Comparison of ENCODE assay signal across 10 mouse cellular contexts in the genomic region with DNA sequence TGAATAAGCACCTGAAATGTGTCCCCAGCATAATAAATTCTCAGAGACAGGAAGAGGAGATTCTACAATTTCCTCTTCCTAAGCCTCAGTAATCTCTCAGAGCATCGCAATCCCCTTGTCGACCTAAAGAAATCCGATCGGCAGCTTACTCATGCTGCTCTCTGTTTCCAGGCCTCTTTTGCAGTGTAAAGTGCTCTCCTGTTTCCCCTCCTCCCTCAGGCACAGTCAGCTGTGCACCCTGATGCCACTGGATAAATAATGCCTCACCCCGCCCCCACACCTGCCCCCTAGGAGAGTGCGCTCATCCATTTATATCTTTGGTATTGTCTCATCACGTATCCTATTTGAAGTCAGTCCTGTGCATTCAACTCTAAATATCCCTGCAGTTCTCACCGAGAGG. TPM values are rescaled to one million over a fixed set of nuclear protein-coding genes. Genes with fewer than 3 reads are reported as not detected.
DNase-seq lines count a peak whose midpoint lies in the region; ATAC-seq and TF ChIP-seq lines count a peak whose summit lies in the region.
"Had no signal": no experiment of that assay in that cellular context is flagged by ENCODE, and none has a peak within 500 bp of the region (broad histone marks: within the 10 kb centered on the region; RNA-seq: fewer than 3 reads in every experiment).

No protein-coding gene starts in this region.

- in situ Hi-C loops in Patski (cut with MboI; ENCODE audit: low pct_unique_long_range_greater_than_20kb) = loop anchor here (25.0 kb wide), 1 partner anchor 561 kb away; the partner anchor contains the start of genes Kif18a and Mettl15

- peaks cover 9% of the 10 kb centered on the region for H3K4me1 ChIP-seq in hindbrain, embryonic 12.5 days
- peaks cover 6% of the 10 kb centered on the region; the same call in 1 of the 2 replicates for H3K4me1 ChIP-seq in midbrain, embryonic 16.5 days (ENCODE audit: control insufficient read depth, insufficient read depth, low read length)

- TF ChIP-seq CTCF in Patski (IDR thresholded peaks at IDR 0.05) = no peak

- no peak overlapping the region for H3K9ac ChIP-seq in hindbrain, embryonic 12.5 days
- peak overlapping the region; percentile 43; the same call in 1 of the 2 replicates for H3K9ac ChIP-seq in midbrain, embryonic 16.5 days (ENCODE audit: low read depth, low read length)

- no peak overlapping the region for H3K4me3 ChIP-seq in hindbrain, embryonic 12.5 days
- no peak overlapping the region for H3K4me3 ChIP-seq in midbrain, embryonic 16.5 days (ENCODE audit: low read depth, low read length)

- POLR2A ChIA-PET in Patski (lab: Charles Lee) = interaction anchor here (0.7 kb wide), 1 partner anchor 97 kb away, joined by 5 read pairs; no protein-coding TSS in a partner anchor

- no peaks in the 10 kb centered on the region for H3K9me3 ChIP-seq in hindbrain, embryonic 12.5 days (replicated peaks)
- H3K9me3 ChIP-seq in midbrain, embryonic 16.5 days (replicated peaks; ENCODE audit: control insufficient read depth, low read length, poor library complexity, severe bottlenecking) = no peaks in the 10 kb centered on the region

- H3K27me3 ChIP-seq in Patski = no peaks in the 10 kb centered on the region
- H3K27me3 ChIP-seq in hindbrain, embryonic 12.5 days = no peaks in the 10 kb centered on the region
- no peaks in the 10 kb centered on the region for H3K27me3 ChIP-seq in midbrain, embryonic 16.5 days (ENCODE audit: control insufficient read depth, insufficient read depth, low read depth, low read length)

- H3K4me2 ChIP-seq in hindbrain, embryonic 12.5 days (replicated peaks) = peak overlapping the region; percentile 26
- 0 out of 2 replicates have a peak overlapping the region, but pooled peaks have one; percentile 13 for H3K4me2 ChIP-seq in midbrain, embryonic 16.5 days (ENCODE audit: low read length)

- H3K36me3 ChIP-seq in hindbrain, embryonic 12.5 days = no peaks in the 10 kb centered on the region
- H3K36me3 ChIP-seq in midbrain, embryonic 16.5 days (ENCODE audit: control insufficient read depth, insufficient read depth, low read length) = no peaks in the 10 kb centered on the region

- no peak for DNase-seq in Patski (ENCODE audit: low read depth, low spot score)
- DNase-seq in embryo, embryonic 10.5 days (ENCODE audit: low spot score) = peak; percentile 52
- no peak for DNase-seq in thymus, adult 18-20 months
- no peak for DNase-seq in frontal cortex, postnatal 10 days (ENCODE audit: low spot score in 2 of 2)
- DNase-seq in left cerebral cortex, postnatal 36 days (ENCODE audit: low spot score in 2 of 2) = no peak
- DNase-seq in ovary, postnatal 10 days (ENCODE audit: low spot score) = no peak
- DNase-seq: adrenal gland, postnatal 36 days; cerebellum, postnatal 36 days had no signal

- H3K27ac ChIP-seq in hindbrain, embryonic 12.5 days = no peak overlapping the region; the same call in 1 of the 2 replicates
- no peak overlapping the region for H3K27ac ChIP-seq in midbrain, embryonic 16.5 days (ENCODE audit: low read length)

- CTCF ChIA-PET in Patski (lab: Charles Lee) = interaction anchor here (0.6 kb wide), 1 partner anchor 15 kb away, joined by 3 read pairs; no protein-coding TSS in a partner anchor

- WGBS in hindbrain, embryonic 12.5 days = 16% methylated on average over 8 of the region's 8 CpGs
- WGBS in midbrain, embryonic 16.5 days = 7% methylated on average over 8 of the region's 8 CpGs

- ATAC-seq in Patski = peak; percentile 81
- ATAC-seq in hindbrain, embryonic 12.5 days (ENCODE audit: low FRiP score) = peak; percentile 89
- peak; percentile 75 for ATAC-seq in midbrain, embryonic 16.5 days

- intact Hi-C loops in left cerebral cortex, postnatal 36 days (cut with DNase I) = no loop called here

RNA-seq across cellular contexts. Expression of gene Lin7c, which starts 41.9 kb away (rescaled TPM):
- 63.9 TPM for polyA plus RNA-seq in Patski (2021)
- polyA plus RNA-seq in hindbrain, embryonic 12.5 days (2016; fragmentation: Nextera tagmentation; extraction: Ambion mirVana) = 160 and 177 TPM in 2 replicates
- 256 and 261 TPM in 2 replicates for polyA plus RNA-seq in midbrain, embryonic 16.5 days (2015; fragmentation: Nextera tagmentation; extraction: Ambion mirVana)
- 10 to 100 TPM; 66.9 to 76.8 TPM for total RNA-seq in left cerebral cortex, postnatal 36 days (2021)
